Mouse (Mus musculus) cerebellum, adult 2 months (tissue): Measurements from ENCODE around the gene Eif3i. TPM values are rescaled to one million over a fixed set of nuclear protein-coding genes. Genes with fewer than 3 reads are reported as not detected.

ENCODE experiments used
- DNase-seq, 2 experiments: peaks; one replicate each; pipeline ENCODE4 v3.0.0; 2021
- H3K27ac ChIP-seq: fragments of 200-500 bp; 2 replicates; pipeline ENCODE4 v1.5.1; 2012; ENCODE audit warnings: low read length, control low read depth, inconsistent platforms; ENCODE audit not compliant: insufficient read depth
- H3K27me3 ChIP-seq: fragments of 200-500 bp; 2 replicates; pipeline ENCODE4 v1.6.1; 2012; ENCODE audit warnings: inconsistent platforms, mild to moderate bottlenecking, low read length, moderate library complexity; ENCODE audit not compliant: control insufficient read depth, insufficient read depth
- H3K4me1 ChIP-seq: fragments of 200-500 bp; 2 replicates; pipeline ENCODE4 v1.6.1; 2011; ENCODE audit warnings: low read length; ENCODE audit not compliant: control insufficient read depth, insufficient read depth
- H3K4me3 ChIP-seq: fragments of 200-500 bp; replicated peaks from 2 replicates; pipeline ENCODE3; 2011; ENCODE audit warnings: mild to moderate bottlenecking, low read depth, low read length, control low read depth; ENCODE audit not compliant: insufficient read depth
- CTCF ChIP-seq: fragments of 200-500 bp; IDR thresholded peaks from 2 replicates; pipeline ENCODE4 v1.5.1; 2011; ENCODE audit warnings: low read depth, mild to moderate bottlenecking, control low read depth, low read length, moderate library complexity, borderline replicate concordance; ENCODE audit not compliant: insufficient read depth
- POLR2A ChIP-seq: fragments of 200-500 bp; IDR thresholded peaks from 2 replicates; pipeline ENCODE4 v1.6.1; 2011; ENCODE audit warnings: low read length, control low read depth, borderline replicate concordance; ENCODE audit not compliant: insufficient read depth
- WGBS: fragments of 180-500 bp; shearing (Covaris S2); methylation state at CpG from one replicate; pipeline ENCODE4 v1.1.7; 2018; 5-methylcytosine and 5-hydroxymethylcytosine counted together
- polyA plus RNA-seq: library from polyadenylated mRNA; depleted of rRNA; stranded (reverse); fragments of >200 nt; gene quantifications from 2 replicates; pipeline ENCODE4 v1.2.3, GENCODE M21; 2012

The Eif3i gene
- polyA plus RNA-seq, 1 experiment = 232 TPM

GRCm38 (mm10) chr4:129633852-129634251 is 33.4 kb upstream of the Eif3i start:
- H3K4me3 ChIP-seq = no peak overlapping the region
- H3K4me1 ChIP-seq = peaks cover 17% of the 10 kb centered on the region; the same call in 1 of the 2 replicates
- WGBS = 91% methylated on average over 6 of the region's 6 CpGs
- no peak for TF ChIP-seq CTCF
- no peak for TF ChIP-seq POLR2A
- DNase-seq = no peak
- no peaks in the 10 kb centered on the region for H3K27me3 ChIP-seq
- H3K27ac ChIP-seq = no peak overlapping the region

- DNase-seq = no peak
- TF ChIP-seq CTCF (no peak), POLR2A (no peak)
- Histone ChIP-seq H3K27me3 (no peaks in the 10 kb centered on the region), H3K4me1 (peaks cover 10% of the 10 kb centered on the region; the same call in 1 of the 2 replicates), H3K27ac (no peak overlapping the region), H3K4me3 (no peak overlapping the region)
- WGBS = 88% methylated on average over 12 of the region's 12 CpGs
Measured at GRCm38 (mm10) chr4:129631867-129632266, 31.4 kb upstream of the Eif3i start.

- Histone ChIP-seq H3K4me3 (no peak overlapping the region), H3K27ac (peak overlapping the region; percentile 20; the same call in 1 of the 2 replicates), H3K4me1 (peaks cover 10% of the 10 kb centered on the region; the same call in 1 of the 2 replicates), H3K27me3 (no peaks in the 10 kb centered on the region)
- TF ChIP-seq CTCF (no peak), POLR2A (no peak)
- DNase-seq = peak in 1 of 2 experiments; percentile 50
- 10% methylated on average over 4 of the region's 4 CpGs for WGBS
Measured at GRCm38 (mm10) chr4:129630944-129631343, 30.5 kb upstream of the Eif3i start.

- Histone ChIP-seq H3K27me3 (no peaks in the 10 kb centered on the region), H3K4me3 (no peak overlapping the region), H3K27ac (no peak overlapping the region), H3K4me1 (peaks cover 8% of the 10 kb centered on the region; the same call in 1 of the 2 replicates)
- WGBS = 67% methylated on average over 6 of the region's 6 CpGs
- DNase-seq = no peak
- TF ChIP-seq POLR2A (no peak), CTCF (no peak)
Measured at GRCm38 (mm10) chr4:129626035-129626434, 25.6 kb upstream of the Eif3i start.

- WGBS = 44% methylated on average over 4 of the region's 4 CpGs
Measured at GRCm38 (mm10) chr4:129625496-129625895, 25.0 kb upstream of the Eif3i start.

GRCm38 (mm10) chr4:129625029-129625370 is 24.6 kb upstream of the Eif3i start:
- Histone ChIP-seq H3K27me3 (no peaks in the 10 kb centered on the region), H3K4me3 (peak overlapping the region; percentile 98), H3K4me1 (peaks cover 15% of the 10 kb centered on the region), H3K27ac (peak overlapping the region; percentile 83)
- peak; percentile 74 to 76 for DNase-seq
- WGBS = 1% methylated on average over 6 of the region's 6 CpGs
- TF ChIP-seq POLR2A = peak; percentile 18; the same call in 1 of the 2 replicates
- no peak for TF ChIP-seq CTCF

More at GRCm38 (mm10) chr4:129625496-129625895, 25.0 kb upstream of the Eif3i start:
- H3K27ac ChIP-seq = peak overlapping the region; percentile 83; the same call in 1 of the 2 replicates
- H3K27me3 ChIP-seq = no peaks in the 10 kb centered on the region
- DNase-seq = no peak
- no peak for TF ChIP-seq POLR2A
- TF ChIP-seq CTCF = no peak
- peaks cover 13% of the 10 kb centered on the region for H3K4me1 ChIP-seq
- no peak overlapping the region for H3K4me3 ChIP-seq

GRCm38 (mm10) chr4:129624281-129625028 is 24.0 kb upstream of the Eif3i start:
- peak overlapping the region; percentile 92 for H3K27ac ChIP-seq
- TF ChIP-seq CTCF (no peak), POLR2A (peak; percentile 94; the same call in 1 of the 2 replicates)
- peak; percentile 91 to 97 for DNase-seq
- H3K4me3 ChIP-seq = peak overlapping the region; percentile 98
- H3K27me3 ChIP-seq = no peaks in the 10 kb centered on the region
- peaks cover 15% of the 10 kb centered on the region for H3K4me1 ChIP-seq
- under 1% methylated on average over 18 of the region's 18 CpGs for WGBS

GRCm38 (mm10) chr4:129623681-129624091 is 23.2 kb upstream of the Eif3i start, which contains the start of gene Ccdc28b:
Ccdc28b (minus strand) TSS chr4:129623947.
- TF ChIP-seq POLR2A = peak; percentile 65; the same call in 1 of the 2 replicates
- TF ChIP-seq CTCF = no peak
- H3K27ac ChIP-seq = peak within 1 kb of the TSS; percentile 92
- H3K27me3 ChIP-seq = no peaks in the 10 kb centered on the region
- 0% methylated on average over 10 of the region's 10 CpGs for WGBS
- peaks cover 18% of the 10 kb centered on the region for H3K4me1 ChIP-seq
- DNase-seq = peak; percentile 74 to 77
- peak within 1 kb of the TSS; percentile 98 for H3K4me3 ChIP-seq
